Mouse (Mus musculus): ENCODE results near the gene Rabgef1. TPM values are rescaled to one million over a fixed set of nuclear protein-coding genes. Genes with fewer than 3 reads are reported as not detected.
A peak's percentile ranks its signal among the peaks of the same experiment; 100 is the strongest.

The Rabgef1 gene
- polyA plus RNA-seq, 1 experiment from 2014 or later: 34.5 TPM

DNA sequence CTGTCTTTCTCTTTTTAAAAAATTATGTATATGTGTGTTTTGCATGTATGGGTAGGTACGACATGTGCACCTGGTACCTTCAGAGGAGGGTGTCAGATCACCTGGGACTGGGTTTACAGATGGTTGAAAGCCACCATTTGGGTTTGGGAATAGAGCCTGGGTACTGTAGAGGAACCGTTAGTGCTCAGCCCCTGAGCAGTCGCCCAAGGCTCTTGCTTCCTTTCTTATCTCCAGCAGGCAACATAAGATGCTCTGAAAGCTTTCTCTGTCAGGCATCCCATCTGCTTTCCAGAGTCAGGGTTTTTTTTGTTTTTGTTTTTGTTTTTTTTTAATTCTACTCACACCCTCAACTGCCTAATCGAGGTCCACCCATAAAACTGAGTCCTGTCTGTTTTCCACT lies 6.4 kb upstream of the Rabgef1 start:
- Histone ChIP-seq H3K4me3 (replicated peaks; ENCODE audit: low read length) (no peak overlapping the region), H3K4me2 (ENCODE audit: low read depth, low read length) (no peak overlapping the region), H3K9ac (ENCODE audit: low read length) (no peak overlapping the region), H3K27me3 (ENCODE audit: control insufficient read depth, insufficient read depth, low read length) (no peaks in the 10 kb centered on the region), H3K9me3 (replicated peaks; ENCODE audit: control insufficient read depth, low read length) (no peaks in the 10 kb centered on the region), H3K4me1 (ENCODE audit: control insufficient read depth, insufficient read depth, low read length) (no peaks in the 10 kb centered on the region), H3K27ac (ENCODE audit: low read length) (no peak overlapping the region), H3K36me3 (ENCODE audit: control insufficient read depth, insufficient read depth, low read length) (no peaks in the 10 kb centered on the region)
- no peak for ATAC-seq (ENCODE audit: insufficient read depth, low FRiP score)
- 80% methylated on average over 4 of the region's 4 CpGs for WGBS

DNA sequence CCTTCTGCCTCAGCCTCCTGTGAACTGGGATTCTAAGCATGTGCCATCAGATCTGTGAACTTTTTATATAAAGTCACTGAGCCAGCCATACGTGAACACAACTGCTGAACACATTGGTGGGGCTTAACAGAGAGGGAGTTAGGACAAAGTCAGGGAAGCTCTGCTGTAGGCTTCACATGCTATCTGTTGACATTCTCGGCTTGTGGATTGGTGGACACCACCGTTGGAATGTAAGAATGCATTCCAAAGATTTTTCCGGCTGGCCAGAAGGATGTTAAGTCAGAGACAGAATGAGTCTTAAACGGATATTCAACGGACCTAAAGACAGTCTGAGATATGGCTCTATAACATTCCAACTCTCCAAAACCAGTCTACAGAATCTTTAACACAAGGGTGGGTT lies 2.5 kb upstream of the Rabgef1 start:
- 37% methylated on average over 6 of the region's 6 CpGs for WGBS
- peaks cover 21% of the 10 kb centered on the region for H3K4me1 ChIP-seq (ENCODE audit: control insufficient read depth, insufficient read depth, low read length)
- H3K27ac ChIP-seq (ENCODE audit: low read length): no peak overlapping the region
- no peaks in the 10 kb centered on the region for H3K36me3 ChIP-seq (ENCODE audit: control insufficient read depth, insufficient read depth, low read length)
- ATAC-seq (ENCODE audit: insufficient read depth, low FRiP score): no peak
- H3K27me3 ChIP-seq (ENCODE audit: control insufficient read depth, insufficient read depth, low read length): no peaks in the 10 kb centered on the region
- H3K4me3 ChIP-seq (replicated peaks; ENCODE audit: low read length): no peak overlapping the region
- no peak overlapping the region for H3K4me2 ChIP-seq (ENCODE audit: low read depth, low read length)
- H3K9me3 ChIP-seq (replicated peaks; ENCODE audit: control insufficient read depth, low read length): no peaks in the 10 kb centered on the region
- H3K9ac ChIP-seq (ENCODE audit: low read length): no peak overlapping the region

DNA sequence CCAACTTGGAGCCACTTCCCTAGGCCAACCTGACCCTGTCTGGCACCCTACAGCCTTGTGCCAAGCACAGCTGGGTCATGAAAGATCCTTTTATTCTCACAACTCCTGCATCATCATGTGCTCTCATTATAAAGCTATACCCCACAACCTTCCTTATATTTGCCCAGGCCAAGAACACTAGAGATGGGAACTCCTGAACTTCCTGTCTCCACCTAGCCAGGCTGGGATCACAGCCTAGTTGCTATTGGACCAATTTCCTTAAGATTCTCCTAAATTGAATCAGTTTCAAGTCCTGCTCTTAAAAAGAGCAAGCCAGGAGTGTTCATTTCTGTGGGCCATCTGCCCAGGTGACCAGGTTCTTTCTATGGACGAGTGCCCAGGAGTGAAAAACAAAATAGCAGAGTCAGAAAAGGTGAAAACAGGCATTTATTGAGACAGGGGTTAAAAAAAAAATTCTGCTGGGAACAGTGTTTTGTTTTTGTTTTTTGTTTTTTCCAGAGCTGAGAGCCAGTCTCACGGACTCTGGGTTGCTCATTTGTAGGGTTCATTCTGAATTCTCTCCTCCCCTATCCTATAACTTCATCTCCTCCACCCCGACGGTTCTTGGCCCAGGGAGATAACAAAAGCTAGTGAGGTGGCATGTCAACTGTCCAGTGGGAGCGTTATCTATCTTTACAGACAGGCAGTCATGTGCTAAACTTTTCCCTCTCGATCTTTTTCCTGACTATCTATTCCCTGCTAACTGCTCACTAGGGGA lies 754 bp upstream of the Rabgef1 start:
- peak overlapping the region; percentile 96 for H3K27ac ChIP-seq (ENCODE audit: low read length)
- H3K27me3 ChIP-seq (ENCODE audit: control insufficient read depth, insufficient read depth, low read length): no peaks in the 10 kb centered on the region
- peak overlapping the region; percentile 93 for H3K4me3 ChIP-seq (replicated peaks; ENCODE audit: low read length)
- 8% methylated on average over 6 of the region's 6 CpGs for WGBS
- peak overlapping the region; percentile 93 for H3K9ac ChIP-seq (ENCODE audit: low read length)
- ATAC-seq (ENCODE audit: insufficient read depth, low FRiP score): peak; percentile 27
- peaks cover 21% of the 10 kb centered on the region for H3K4me1 ChIP-seq (ENCODE audit: control insufficient read depth, insufficient read depth, low read length)
- no peaks in the 10 kb centered on the region for H3K36me3 ChIP-seq (ENCODE audit: control insufficient read depth, insufficient read depth, low read length)
- H3K9me3 ChIP-seq (replicated peaks; ENCODE audit: control insufficient read depth, low read length): no peaks in the 10 kb centered on the region
- peak overlapping the region; percentile 80 for H3K4me2 ChIP-seq (ENCODE audit: low read depth, low read length)

GRCm38 (mm10) chr5:130171956-130172601 lies 481 bp downstream of the Rabgef1 start:
- H3K27me3 ChIP-seq (ENCODE audit: control insufficient read depth, insufficient read depth, low read length): no peaks in the 10 kb centered on the region
- ATAC-seq (ENCODE audit: insufficient read depth, low FRiP score): peak; percentile 44
- peak overlapping the region; percentile 88 for H3K27ac ChIP-seq (ENCODE audit: low read length)
- H3K9ac ChIP-seq (ENCODE audit: low read length): peak overlapping the region; percentile 93
- no peaks in the 10 kb centered on the region for H3K36me3 ChIP-seq (ENCODE audit: control insufficient read depth, insufficient read depth, low read length)
- H3K4me1 ChIP-seq (ENCODE audit: control insufficient read depth, insufficient read depth, low read length): peaks cover 21% of the 10 kb centered on the region
- H3K9me3 ChIP-seq (replicated peaks; ENCODE audit: control insufficient read depth, low read length): no peaks in the 10 kb centered on the region
- H3K4me2 ChIP-seq (ENCODE audit: low read depth, low read length): peak overlapping the region; percentile 53
- H3K4me3 ChIP-seq (replicated peaks; ENCODE audit: low read length): peak overlapping the region; percentile 93
- WGBS: under 1% methylated on average over 43 of the region's 46 CpGs

DNA sequence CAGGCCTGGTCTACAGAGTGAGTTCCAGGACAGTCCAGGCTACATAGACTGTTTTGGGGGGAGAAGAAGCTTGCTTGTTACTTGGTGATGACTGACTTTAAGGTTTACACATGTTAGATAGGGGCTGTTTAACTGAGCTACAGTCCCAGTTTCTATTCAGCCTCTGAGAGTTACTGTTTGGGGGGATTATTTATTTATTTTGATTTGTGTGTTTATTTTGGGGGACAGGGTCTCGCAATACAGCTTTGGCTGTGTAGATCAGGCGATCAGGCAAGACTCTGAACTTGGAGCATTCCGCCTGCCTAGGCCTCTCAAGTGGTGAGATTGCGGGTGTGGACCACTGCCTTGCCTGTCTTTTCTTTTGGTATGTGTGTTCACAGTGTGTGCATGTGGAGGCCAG lies 1.4 kb downstream of the Rabgef1 start:
- no peaks in the 10 kb centered on the region for H3K9me3 ChIP-seq (replicated peaks; ENCODE audit: control insufficient read depth, low read length)
- WGBS: 80% methylated on average over 4 of the region's 4 CpGs
- peak overlapping the region; percentile 93; the same call in 1 of the 2 replicates for H3K9ac ChIP-seq (ENCODE audit: low read length)
- H3K27me3 ChIP-seq (ENCODE audit: control insufficient read depth, insufficient read depth, low read length): no peaks in the 10 kb centered on the region
- H3K4me3 ChIP-seq (replicated peaks; ENCODE audit: low read length): peak overlapping the region; percentile 93
- no peak for ATAC-seq (ENCODE audit: insufficient read depth, low FRiP score)
- H3K36me3 ChIP-seq (ENCODE audit: control insufficient read depth, insufficient read depth, low read length): no peaks in the 10 kb centered on the region
- H3K4me2 ChIP-seq (ENCODE audit: low read depth, low read length): peak overlapping the region; percentile 53
- no peak overlapping the region for H3K27ac ChIP-seq (ENCODE audit: low read length)
- peaks cover 23% of the 10 kb centered on the region for H3K4me1 ChIP-seq (ENCODE audit: control insufficient read depth, insufficient read depth, low read length)

- H3K4me3 ChIP-seq (replicated peaks; ENCODE audit: low read length): no peak overlapping the region
- peaks cover 34% of the 10 kb centered on the region for H3K4me1 ChIP-seq (ENCODE audit: control insufficient read depth, insufficient read depth, low read length)
- no peaks in the 10 kb centered on the region for H3K27me3 ChIP-seq (ENCODE audit: control insufficient read depth, insufficient read depth, low read length)
- no peaks in the 10 kb centered on the region for H3K9me3 ChIP-seq (replicated peaks; ENCODE audit: control insufficient read depth, low read length)
- H3K36me3 ChIP-seq (ENCODE audit: control insufficient read depth, insufficient read depth, low read length): no peaks in the 10 kb centered on the region
- H3K27ac ChIP-seq (ENCODE audit: low read length): peak overlapping the region; percentile 55; the same call in 1 of the 2 replicates
- peak overlapping the region; percentile 11; the same call in 1 of the 2 replicates for H3K4me2 ChIP-seq (ENCODE audit: low read depth, low read length)
- 37% methylated on average over 4 of the region's 4 CpGs for WGBS
- ATAC-seq (ENCODE audit: insufficient read depth, low FRiP score): no peak
- no peak overlapping the region for H3K9ac ChIP-seq (ENCODE audit: low read length)
Observed at GRCm38 (mm10) chr5:130177871-130178270, 6.3 kb downstream of the Rabgef1 start.

GRCm38 (mm10) chr5:130180362-130180761 lies 8.8 kb downstream of the Rabgef1 start:
- H3K27ac ChIP-seq (ENCODE audit: low read length): peak overlapping the region; percentile 4; the same call in 1 of the 2 replicates
- H3K9me3 ChIP-seq (replicated peaks; ENCODE audit: control insufficient read depth, low read length): no peaks in the 10 kb centered on the region
- H3K9ac ChIP-seq (ENCODE audit: low read length): peak overlapping the region; percentile 3; the same call in 1 of the 2 replicates
- H3K27me3 ChIP-seq (ENCODE audit: control insufficient read depth, insufficient read depth, low read length): no peaks in the 10 kb centered on the region
- H3K4me2 ChIP-seq (ENCODE audit: low read depth, low read length): no peak overlapping the region
- WGBS: 70% methylated on average over 7 of the region's 7 CpGs
- ATAC-seq (ENCODE audit: insufficient read depth, low FRiP score): no peak
- H3K4me3 ChIP-seq (replicated peaks; ENCODE audit: low read length): no peak overlapping the region
- H3K4me1 ChIP-seq (ENCODE audit: control insufficient read depth, insufficient read depth, low read length): peaks cover 40% of the 10 kb centered on the region
- no peaks in the 10 kb centered on the region for H3K36me3 ChIP-seq (ENCODE audit: control insufficient read depth, insufficient read depth, low read length)

GRCm38 (mm10) chr5:130181740-130182540 lies 10.3 kb downstream of the Rabgef1 start:
- Histone ChIP-seq H3K9me3 (replicated peaks; ENCODE audit: control insufficient read depth, low read length) (no peaks in the 10 kb centered on the region), H3K4me2 (ENCODE audit: low read depth, low read length) (no peak overlapping the region), H3K4me1 (ENCODE audit: control insufficient read depth, insufficient read depth, low read length) (peaks cover 44% of the 10 kb centered on the region), H3K4me3 (replicated peaks; ENCODE audit: low read length) (no peak overlapping the region), H3K36me3 (ENCODE audit: control insufficient read depth, insufficient read depth, low read length) (no peaks in the 10 kb centered on the region), H3K27me3 (ENCODE audit: control insufficient read depth, insufficient read depth, low read length) (no peaks in the 10 kb centered on the region), H3K9ac (ENCODE audit: low read length) (no peak overlapping the region), H3K27ac (ENCODE audit: low read length) (peak overlapping the region; percentile 38)
- WGBS: 57% methylated on average over 6 of the region's 6 CpGs
- 0 out of 2 replicates have a peak, but pooled peaks have one; percentile 38 for ATAC-seq (ENCODE audit: insufficient read depth, low FRiP score)

DNA sequence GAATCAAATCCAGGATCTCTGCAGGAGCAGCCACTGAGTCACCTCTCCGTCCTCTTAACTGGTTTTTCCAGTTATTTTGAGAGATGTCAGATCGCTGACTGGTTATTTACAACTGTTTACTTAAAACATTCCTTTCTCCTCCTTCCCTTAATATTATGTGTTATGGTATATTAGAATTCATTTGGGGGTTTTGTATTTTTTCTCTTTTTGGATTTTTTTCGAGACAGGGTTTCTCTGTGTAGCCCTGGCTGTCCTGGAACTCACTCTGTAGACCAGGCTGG lies 10.9 kb downstream of the Rabgef1 start:
- H3K4me3 ChIP-seq (replicated peaks; ENCODE audit: low read length): no peak overlapping the region
- 40% methylated on average over 3 of the region's 3 CpGs for WGBS
- H3K9ac ChIP-seq (ENCODE audit: low read length): no peak overlapping the region
- no peaks in the 10 kb centered on the region for H3K27me3 ChIP-seq (ENCODE audit: control insufficient read depth, insufficient read depth, low read length)
- H3K36me3 ChIP-seq (ENCODE audit: control insufficient read depth, insufficient read depth, low read length): no peaks in the 10 kb centered on the region; the same call in 1 of the 2 replicates
- no peak overlapping the region for H3K4me2 ChIP-seq (ENCODE audit: low read depth, low read length)
- ATAC-seq (ENCODE audit: insufficient read depth, low FRiP score): no peak; the same call in 1 of the 2 replicates
- H3K4me1 ChIP-seq (ENCODE audit: control insufficient read depth, insufficient read depth, low read length): peaks cover 44% of the 10 kb centered on the region
- H3K27ac ChIP-seq (ENCODE audit: low read length): peak overlapping the region; percentile 38
- no peaks in the 10 kb centered on the region for H3K9me3 ChIP-seq (replicated peaks; ENCODE audit: control insufficient read depth, low read length)

Measured in stomach, embryonic 16.5 days (tissue).